Comparison of ENCODE assay signal across 7 mouse cellular contexts in genomic region chr1:140661404-140661787, GRCm38 (mm10).
DNase-seq lines count a peak whose midpoint lies in the region; ATAC-seq and TF ChIP-seq lines count a peak whose summit lies in the region.

No protein-coding gene starts in this region.

- no peak for TF ChIP-seq EP300 in liver, postnatal 0 days (IDR thresholded peaks at IDR 0.05; ENCODE audit: low read depth)

- DNase-seq in layer of hippocampus, adult 2 months (ENCODE audit: low spot score in 2 of 2): peak; percentile 42 to 63
- no peak for DNase-seq in layer of hippocampus, postnatal 10 days (ENCODE audit: low spot score in 2 of 2)
- peak; percentile 49 for DNase-seq in NIH3T3 (ENCODE audit: low read depth)
- DNase-seq in embryo, embryonic 11.5 days (ENCODE audit: low read depth, low spot score): peak; percentile 22
- no peak for DNase-seq in liver, postnatal 0 days
- DNase-seq in c-Kit-positive CD71-positive TER-119-positive erythroid progenitor cells, embryonic 14.5 days (ENCODE audit: low spot score): no peak
- no peak for DNase-seq in natural killer cell, adult 2 months (ENCODE audit: low spot score in 2 of 2)

- no peak overlapping the region; the same call in 1 of the 2 replicates for H3K4me2 ChIP-seq in liver, postnatal 0 days (ENCODE audit: low read depth, low read length)

- H3K27ac ChIP-seq in layer of hippocampus, adult 2 months: peak overlapping the region; percentile 71
- no peak overlapping the region for H3K27ac ChIP-seq in liver, postnatal 0 days (ENCODE audit: low read depth)

- H3K4me1 ChIP-seq in liver, postnatal 0 days (ENCODE audit: insufficient read depth): no peaks in the 10 kb centered on the region

- no peaks in the 10 kb centered on the region for H3K36me3 ChIP-seq in liver, postnatal 0 days (replicated peaks; ENCODE audit: insufficient read depth, low read length)

- TF ChIP-seq CTCF in layer of hippocampus, adult 2 months (conservative IDR thresholded peaks at IDR 0.05): peak; percentile 90
- TF ChIP-seq CTCF in liver, postnatal 0 days (IDR thresholded peaks at IDR 0.05; ENCODE audit: low read depth): peak; percentile 60

- H3K27me3 ChIP-seq in liver, postnatal 0 days (ENCODE audit: insufficient read depth, low read length): no peaks in the 10 kb centered on the region

- peak overlapping the region; percentile 52 for H3K4me3 ChIP-seq in layer of hippocampus, adult 2 months
- H3K4me3 ChIP-seq in liver, postnatal 0 days (ENCODE audit: low read depth, low read length): no peak overlapping the region

- H3K9me3 ChIP-seq in liver, postnatal 0 days (ENCODE audit: low read length): no peaks in the 10 kb centered on the region

- ATAC-seq in liver, postnatal 0 days: no peak

- 29% methylated on average over 3 of the region's 3 CpGs for WGBS in liver, postnatal 0 days (ENCODE audit: insufficient replicate concordance)

- H3K9ac ChIP-seq in liver, postnatal 0 days (replicated peaks): no peak overlapping the region

Comparison
In these comparisons a context has a peak if more than half of its experiments do, and no peak if none do; other contexts are left out.
1. DNase-seq: peak in layer of hippocampus, adult 2 months (2 of 2), NIH3T3 (single experiment) and embryo, embryonic 11.5 days (single experiment); none in layer of hippocampus, postnatal 10 days (0 of 2), liver, postnatal 0 days (single experiment), c-Kit-positive CD71-positive TER-119-positive erythroid progenitor cells, embryonic 14.5 days (single experiment) and natural killer cell, adult 2 months (0 of 2).